Mouse (Mus musculus) adrenal gland, postnatal 10 days (tissue): ENCODE measurements around the gene Tbc1d19. TPM values are rescaled to one million over a fixed set of nuclear protein-coding genes. Genes with fewer than 3 reads are reported as not detected.

ENCODE experiments used
- DNase-seq: peaks from one replicate; pipeline ENCODE4 v3.0.0; 2021; ENCODE audit warnings: mixed read lengths
- total RNA-seq, 2 experiments: library from RNA; stranded (reverse); gene quantifications; 2 replicates each; pipeline ENCODE4 v1.2.3; 2021

Tbc1d19 gene
- total RNA-seq, 2 experiments from 2014 or later, result 19.5 to 31.5 TPM

GRCm38 (mm10) chr5:53902757-53903156 lies 93.4 kb downstream of the Tbc1d19 start:
- DNase-seq, result no peak

DNA sequence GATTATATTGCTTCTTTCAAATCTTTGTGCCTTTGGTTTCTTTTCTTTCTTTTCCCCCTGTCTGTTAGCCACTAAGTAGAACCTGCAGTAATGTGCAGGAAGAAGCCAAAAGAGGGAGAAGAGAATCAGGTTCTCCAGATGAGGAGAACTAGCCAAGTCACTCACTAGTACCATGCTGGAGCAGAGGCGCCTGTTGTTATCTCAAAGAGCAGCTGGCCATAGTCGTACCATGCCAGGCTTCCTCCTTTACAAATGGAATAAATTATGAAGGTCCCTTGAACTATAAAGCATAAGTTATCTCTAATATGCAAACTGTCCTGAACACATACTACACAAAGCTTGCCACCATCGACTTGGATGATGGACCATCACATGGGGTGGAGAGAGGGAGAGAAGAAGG lies 99.8 kb downstream of the Tbc1d19 start:
- no peak for DNase-seq

DNA sequence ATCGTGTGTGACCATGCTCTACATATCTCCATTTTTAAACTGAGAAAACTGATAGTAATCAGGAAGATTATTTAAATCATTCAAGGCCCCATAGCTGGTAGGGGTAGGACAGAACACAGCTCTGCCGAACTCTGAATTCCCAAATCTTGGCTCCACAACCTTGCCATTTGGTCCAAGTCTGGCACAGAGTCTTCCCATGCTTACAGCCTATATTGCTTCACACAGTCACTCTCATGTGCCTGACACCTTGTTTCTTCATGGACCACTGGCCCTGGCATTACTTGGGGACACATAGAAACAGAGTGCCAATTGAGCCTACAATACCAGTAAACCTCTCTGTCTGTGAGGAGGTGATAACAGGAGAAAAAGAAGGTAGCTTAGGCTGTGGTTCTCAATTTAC lies 111.0 kb downstream of the Tbc1d19 start:
- DNase-seq, result no peak

DNA sequence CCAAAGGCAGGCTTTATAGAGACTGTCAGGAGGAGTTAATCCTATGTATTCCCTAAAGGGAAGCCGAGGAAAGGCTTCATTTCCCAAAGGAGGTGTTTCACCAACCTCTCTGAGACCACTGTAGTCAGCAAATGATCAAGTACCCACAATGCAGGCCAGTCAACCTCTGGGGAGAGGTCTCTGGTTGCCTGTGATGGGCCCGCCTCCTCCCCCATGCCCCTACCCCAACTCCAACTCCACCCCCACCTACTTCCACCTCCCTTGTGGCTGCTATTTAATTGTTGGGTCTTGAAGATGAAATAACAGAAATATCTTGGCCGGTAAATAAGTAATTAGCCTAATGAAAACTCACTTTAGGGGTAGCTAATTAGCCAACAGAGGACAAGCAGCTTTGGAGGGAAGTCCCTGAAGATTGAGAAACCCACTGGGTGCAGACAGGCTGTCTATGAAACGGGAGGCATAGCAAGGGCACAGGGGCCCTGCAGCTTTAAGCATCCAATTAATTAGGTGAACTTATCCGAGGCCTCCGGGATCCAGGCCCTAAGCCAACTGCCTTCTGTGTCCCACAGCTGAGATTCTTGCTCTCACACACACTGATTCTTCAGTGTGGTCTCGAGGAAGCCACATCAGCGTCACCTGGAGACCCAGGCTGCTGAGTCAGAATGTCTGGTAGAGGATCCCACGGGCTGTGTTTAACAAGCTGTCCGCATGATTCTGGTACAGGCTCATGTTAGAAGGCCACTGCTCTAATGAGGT lies 112.9 kb downstream of the Tbc1d19 start:
- DNase-seq, result no peak

- peak; percentile 13 for DNase-seq
These were observed 114.6 kb downstream of the Tbc1d19 start for GRCm38 (mm10) chr5:53924005-53924404.

DNA sequence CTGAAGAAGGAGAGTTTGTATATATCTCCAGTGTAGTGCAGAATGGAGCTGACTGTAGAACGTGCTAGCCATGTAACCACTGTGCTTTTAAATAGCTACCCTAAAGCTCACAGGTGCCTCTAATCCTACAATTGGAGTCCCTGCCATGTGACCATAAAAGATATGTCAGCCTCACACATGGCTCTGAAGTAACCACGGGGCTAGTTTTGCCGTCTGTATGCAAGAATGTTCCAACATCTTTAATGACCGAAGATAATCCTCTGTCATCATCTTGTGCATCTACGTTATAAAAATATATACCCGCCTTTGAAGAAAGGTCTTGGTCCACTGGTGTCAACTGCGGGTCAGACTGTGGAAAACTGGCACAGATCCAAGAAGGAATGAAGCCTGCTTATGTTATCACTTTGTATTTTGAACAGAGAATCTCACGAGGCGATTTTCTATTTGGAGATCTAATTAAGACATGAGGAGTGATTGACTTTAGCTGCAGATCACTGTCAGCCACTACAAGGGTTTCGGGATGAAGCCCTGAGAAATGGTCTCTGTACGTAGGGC lies 117.0 kb downstream of the Tbc1d19 start:
- no peak for DNase-seq

DNA sequence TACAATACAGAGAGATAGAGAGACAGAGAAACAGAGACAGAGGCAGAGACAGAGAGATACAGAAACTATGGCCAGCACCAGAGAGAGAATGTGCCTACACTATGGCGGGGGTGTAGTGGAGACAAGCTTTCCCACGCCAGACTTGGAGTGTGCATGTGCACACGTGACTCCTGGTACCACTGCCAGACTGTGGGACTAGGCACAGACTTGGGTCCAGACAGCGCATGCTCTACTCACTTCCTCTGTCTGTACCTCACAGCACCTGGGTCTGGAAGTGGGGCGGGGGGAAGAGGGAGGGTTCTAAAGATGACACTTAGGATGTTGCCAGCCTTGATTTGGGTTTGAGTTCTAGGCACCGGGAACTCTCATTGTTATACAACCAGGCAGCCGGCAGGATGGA lies 118.5 kb downstream of the Tbc1d19 start:
- DNase-seq, result no peak

- no peak for DNase-seq
These were observed 119.1 kb downstream of the Tbc1d19 start for GRCm38 (mm10) chr5:53928537-53928936.

DNA sequence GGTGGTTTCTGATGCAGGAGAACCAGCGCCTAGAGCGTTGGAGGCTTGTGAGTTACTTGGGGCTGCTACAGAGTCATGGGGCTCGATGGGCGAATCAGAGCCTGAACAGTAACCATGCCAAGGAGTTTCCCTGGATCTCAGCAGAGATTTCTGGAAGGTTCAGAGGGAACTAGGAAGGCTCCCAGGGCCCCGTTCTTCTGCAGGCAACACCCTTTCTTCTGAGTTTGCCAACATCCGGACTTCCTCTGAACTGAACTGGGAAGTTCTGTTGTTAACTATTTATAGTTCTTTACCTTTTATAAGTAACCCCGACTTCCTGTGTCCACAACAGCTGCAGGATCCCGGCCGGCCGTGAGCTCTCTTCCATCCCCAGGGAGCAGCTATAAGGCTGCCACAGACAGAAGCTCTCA lies 119.8 kb downstream of the Tbc1d19 start:
- peak; percentile 28 for DNase-seq

DNA sequence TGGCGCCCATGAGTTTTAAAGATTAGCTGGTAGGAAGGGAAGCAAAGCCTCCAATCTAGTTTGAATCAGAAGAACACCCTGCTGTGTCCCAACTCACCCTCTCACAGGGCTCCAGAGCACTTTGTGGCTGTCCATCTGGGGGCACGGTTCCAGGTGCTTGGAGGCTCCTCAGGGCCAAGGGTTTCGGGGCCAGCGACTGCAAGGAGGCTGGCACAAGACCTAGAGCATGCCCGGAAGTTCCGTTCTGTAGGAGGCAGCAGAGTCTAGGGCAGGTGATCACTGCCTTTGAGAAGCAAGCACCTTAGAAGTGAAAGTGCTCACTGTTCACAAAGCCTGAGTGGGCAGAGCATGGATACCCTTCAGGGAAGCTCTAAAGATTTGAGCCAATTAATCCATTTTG lies 120.4 kb downstream of the Tbc1d19 start:
- peak; percentile 28 for DNase-seq

- no peak for DNase-seq
These were observed 121.6 kb downstream of the Tbc1d19 start for GRCm38 (mm10) chr5:53931011-53931410.

DNA sequence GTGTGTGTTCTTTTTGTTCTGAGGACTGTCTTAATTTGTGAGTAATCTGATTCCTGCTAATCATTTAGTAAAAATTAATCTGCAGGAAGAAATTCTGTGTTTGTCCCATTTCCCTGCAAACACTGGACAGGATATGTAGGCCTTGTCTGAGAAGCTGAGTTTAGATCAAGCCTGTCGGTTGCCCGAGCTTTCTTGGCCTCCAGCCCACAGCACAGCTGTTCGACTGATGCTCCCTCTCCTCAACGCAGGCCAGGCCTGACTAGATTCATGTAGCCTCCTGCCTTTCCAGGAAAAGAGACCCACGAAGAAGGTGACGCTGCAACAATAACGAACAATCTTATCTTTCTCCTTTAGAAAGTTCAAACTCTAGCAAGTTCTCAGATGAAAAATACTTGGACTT lies 124.2 kb downstream of the Tbc1d19 start:
- DNase-seq, result peak; percentile 67

GRCm38 (mm10) chr5:53934040-53934439 lies 124.6 kb downstream of the Tbc1d19 start:
- no peak for DNase-seq

- no peak for DNase-seq
These were observed 125.4 kb downstream of the Tbc1d19 start for GRCm38 (mm10) chr5:53934826-53935225.

GRCm38 (mm10) chr5:53937187-53937586 lies 127.8 kb downstream of the Tbc1d19 start:
- peak; percentile 61 for DNase-seq

DNA sequence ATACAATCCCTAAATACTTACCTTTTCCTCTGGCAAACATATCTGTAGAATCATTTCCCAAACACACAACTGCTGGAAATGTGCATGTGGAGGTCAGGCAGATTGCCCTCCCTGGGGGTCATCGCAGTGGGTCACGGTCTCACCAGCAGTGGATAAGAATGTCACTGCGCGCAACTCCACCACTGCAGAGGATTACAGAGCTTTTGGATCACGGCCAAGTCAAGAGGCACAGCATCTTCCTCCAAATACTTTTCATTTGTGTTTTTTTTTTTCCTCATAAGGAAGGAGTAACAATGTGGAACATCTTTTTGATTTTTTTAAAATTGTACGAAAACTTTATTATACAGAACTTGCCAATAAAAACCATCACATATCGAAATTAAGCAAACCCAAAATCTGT lies 129.6 kb downstream of the Tbc1d19 start:
- no peak for DNase-seq

DNA sequence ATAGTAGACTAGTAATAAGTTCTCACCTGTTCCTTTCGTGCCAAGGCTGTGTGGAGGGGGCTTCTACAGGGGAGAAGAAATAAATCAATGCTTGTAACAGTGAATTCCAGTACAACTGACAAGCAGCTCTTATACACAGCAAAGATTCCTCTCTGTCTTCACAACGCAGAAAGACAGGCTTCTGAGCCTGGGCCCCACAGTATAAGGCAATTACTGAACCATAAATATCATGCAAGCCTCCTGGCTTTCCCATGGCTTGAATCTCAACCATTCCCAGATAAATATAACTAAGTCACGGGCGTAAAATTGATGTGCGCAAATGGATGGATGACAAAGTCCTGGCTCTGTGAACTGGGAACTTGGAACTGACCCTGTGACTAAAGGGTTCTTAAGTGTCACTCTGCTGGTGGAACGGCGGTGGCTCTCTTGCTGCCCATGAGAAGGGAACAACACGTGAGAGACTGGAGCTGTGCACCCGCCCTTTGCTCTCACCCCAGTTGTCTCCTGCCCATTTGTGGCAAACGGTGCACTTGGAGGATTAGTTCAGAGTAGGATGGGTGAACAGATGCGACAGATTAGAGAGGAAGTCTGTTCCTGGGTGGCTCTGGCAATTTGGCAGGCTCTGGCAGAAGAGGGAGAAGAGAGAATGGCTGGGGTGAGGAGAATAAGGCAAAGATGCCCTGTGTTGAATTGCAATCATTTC lies 132.1 kb downstream of the Tbc1d19 start:
- no peak for DNase-seq

GRCm38 (mm10) chr5:53942332-53942731 lies 132.9 kb downstream of the Tbc1d19 start:
- DNase-seq, result no peak

GRCm38 (mm10) chr5:53943321-53943857 lies 134.0 kb downstream of the Tbc1d19 start:
- DNase-seq, result peak; percentile 41

DNA sequence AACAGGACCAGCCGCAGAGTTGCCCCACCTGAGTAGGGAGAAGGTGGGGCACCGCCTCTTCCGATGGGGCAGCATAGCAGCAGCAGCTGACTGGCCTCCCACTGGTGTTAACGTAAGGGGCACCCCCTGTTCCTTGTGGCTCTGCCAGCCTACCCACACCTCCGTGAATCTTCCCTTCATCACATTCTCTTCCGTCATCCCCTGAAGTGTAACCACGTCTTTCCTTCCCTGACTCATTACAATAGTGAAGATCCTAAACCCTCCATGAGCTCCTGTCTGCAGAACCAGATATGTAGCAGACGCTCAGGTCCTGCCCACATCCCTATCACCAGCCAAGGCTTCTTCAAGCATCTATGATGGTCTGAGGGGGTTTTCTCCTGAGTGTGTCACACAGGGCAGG lies 137.3 kb downstream of the Tbc1d19 start:
- DNase-seq, result no peak

DNA sequence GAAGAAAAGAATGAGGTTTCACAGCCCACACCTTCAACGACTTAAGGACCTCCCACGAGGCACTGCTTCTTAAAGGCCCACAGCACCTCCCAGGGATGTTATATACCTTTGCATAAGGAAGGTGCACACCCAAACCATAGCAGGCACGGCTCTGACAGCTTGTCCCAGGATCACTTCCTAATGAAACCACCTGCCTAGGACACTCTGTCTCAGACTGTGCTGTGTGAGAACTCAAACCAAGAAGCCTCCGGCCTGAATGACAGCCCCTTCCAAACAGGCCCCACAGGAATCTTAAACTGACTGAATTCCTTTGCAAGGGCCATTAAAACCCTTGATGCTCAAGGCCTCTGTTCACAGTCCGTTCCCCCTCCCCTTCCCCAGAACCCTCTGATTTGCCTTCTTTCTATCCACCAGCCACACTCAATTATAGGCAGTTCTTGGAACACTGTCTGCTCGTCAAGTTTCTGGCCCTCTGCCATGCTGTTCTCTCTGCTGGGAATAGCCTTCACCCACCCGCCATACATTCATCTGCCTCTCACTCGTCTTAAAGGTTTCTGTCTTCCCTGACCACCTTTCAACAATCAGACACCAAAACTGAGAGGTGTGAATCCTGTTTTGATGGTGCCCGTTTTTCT lies 138.3 kb downstream of the Tbc1d19 start:
- DNase-seq, result peak; percentile 60

GRCm38 (mm10) chr5:53948606-53949266 lies 139.3 kb downstream of the Tbc1d19 start:
- DNase-seq, result peak; percentile 58
